Mouse (Mus musculus): ENCODE results near the gene Atp6v1e1.
A peak's percentile ranks its signal among the peaks of the same experiment; 100 is the strongest.
"Not testable (repeated sequence)": the region's sequence is repeated elsewhere in the genome, so short reads cannot be mapped to it uniquely, and the experiment has no call there.

Atp6v1e1 gene

GRCm38 (mm10) chr6:120822307-120822928 lies at the start of gene Atp6v1e1:
Atp6v1e1 (minus strand) TSS chr6:120822793.
- ATAC-seq (ENCODE audit: low TSS enrichment), result peak; percentile 99

- ATAC-seq (ENCODE audit: low TSS enrichment), result no peak
These were observed 48.7 kb upstream of the Atp6v1e1 start for GRCm38 (mm10) chr6:120871286-120871685.

GRCm38 (mm10) chr6:120868824-120869223 lies 46.2 kb upstream of the Atp6v1e1 start:
- peak; percentile 80 for ATAC-seq (ENCODE audit: low TSS enrichment)

GRCm38 (mm10) chr6:120866051-120866814 lies 43.6 kb upstream of the Atp6v1e1 start:
- ATAC-seq (ENCODE audit: low TSS enrichment), result no peak

GRCm38 (mm10) chr6:120860079-120860478 lies 37.5 kb upstream of the Atp6v1e1 start:
- no peak for ATAC-seq (ENCODE audit: low TSS enrichment)

GRCm38 (mm10) chr6:120858217-120858711 lies 35.7 kb upstream of the Atp6v1e1 start:
- ATAC-seq (ENCODE audit: low TSS enrichment), result peak; percentile 97

GRCm38 (mm10) chr6:120854413-120854812 lies 31.8 kb upstream of the Atp6v1e1 start:
- no peak for ATAC-seq (ENCODE audit: low TSS enrichment)

- not testable (repeated sequence) for ATAC-seq (ENCODE audit: low TSS enrichment)
These were observed 28.1 kb upstream of the Atp6v1e1 start for GRCm38 (mm10) chr6:120850720-120851119.

- ATAC-seq (ENCODE audit: low TSS enrichment), result no peak
These were observed 19.2 kb upstream of the Atp6v1e1 start for GRCm38 (mm10) chr6:120841754-120842153.

- no peak for ATAC-seq (ENCODE audit: low TSS enrichment)
These were observed 17.7 kb upstream of the Atp6v1e1 start for GRCm38 (mm10) chr6:120840258-120840657.

- ATAC-seq (ENCODE audit: low TSS enrichment), result no peak
These were observed 14.5 kb upstream of the Atp6v1e1 start for GRCm38 (mm10) chr6:120837152-120837530.

GRCm38 (mm10) chr6:120836389-120837151 lies 14.0 kb upstream of the Atp6v1e1 start:
- peak; percentile 51 for ATAC-seq (ENCODE audit: low TSS enrichment)

- peak; percentile 92 for ATAC-seq (ENCODE audit: low TSS enrichment)
These were observed 13.1 kb upstream of the Atp6v1e1 start, which contains the start of gene Bcl2l13 for GRCm38 (mm10) chr6:120835474-120836374. Bcl2l13 (plus strand) TSS chr6:120836212.

GRCm38 (mm10) chr6:120834766-120835321 lies 12.3 kb upstream of the Atp6v1e1 start:
- ATAC-seq (ENCODE audit: low TSS enrichment), result no peak

- no peak for ATAC-seq (ENCODE audit: low TSS enrichment)
These were observed 9.5 kb upstream of the Atp6v1e1 start for GRCm38 (mm10) chr6:120832097-120832496.

- no peak for ATAC-seq (ENCODE audit: low TSS enrichment)
These were observed 8.4 kb upstream of the Atp6v1e1 start for GRCm38 (mm10) chr6:120830866-120831608.

- ATAC-seq (ENCODE audit: low TSS enrichment), result no peak
These were observed 7.5 kb upstream of the Atp6v1e1 start for GRCm38 (mm10) chr6:120830056-120830455.

GRCm38 (mm10) chr6:120822937-120823614 lies 483 bp upstream of the Atp6v1e1 start:
- ATAC-seq (ENCODE audit: low TSS enrichment), result no peak

- no peak for ATAC-seq (ENCODE audit: low TSS enrichment)
These were observed 878 bp downstream of the Atp6v1e1 start for GRCm38 (mm10) chr6:120821715-120822114.

- ATAC-seq (ENCODE audit: low TSS enrichment), result no peak
These were observed 1.7 kb downstream of the Atp6v1e1 start for GRCm38 (mm10) chr6:120820941-120821340.

Data from frontal cortex, adult (tissue).